Mouse (Mus musculus) hindbrain, embryonic 14.5 days (tissue): ENCODE measurements around the gene Dis3l2. TPM values are rescaled to one million over a fixed set of nuclear protein-coding genes. Genes with fewer than 3 reads are reported as not detected.

Experiments used
- ATAC-seq: fragments of 200-750 bp; cut with Nextera tagmentation; 2 replicates; pipeline ENCODE4 v1.8.0; 2017; ENCODE audit warnings: moderate number of reproducible peaks, mild to moderate bottlenecking, moderate TSS enrichment, moderate library complexity; ENCODE audit not compliant: low FRiP score
- DNase-seq: peaks from one replicate; pipeline ENCODE4 v3.0.0-alpha.2; 2015; ENCODE audit warnings: low spot score
- H3K27ac ChIP-seq: fragments of 300-500 bp; sonication (generic); 2 replicates; pipeline ENCODE4 v1.5.1; 2014; ENCODE audit warnings: mild to moderate bottlenecking, moderate library complexity
- H3K27me3 ChIP-seq: fragments of 300-500 bp; sonication (generic); 2 replicates; pipeline ENCODE4 v1.6.1; 2014; ENCODE audit warnings: mild to moderate bottlenecking, low read length, mixed read lengths; ENCODE audit not compliant: control insufficient read depth, insufficient read depth
- H3K36me3 ChIP-seq: fragments of 300-500 bp; sonication (generic); replicated peaks from 2 replicates; pipeline ENCODE4 v1.6.1; 2014; ENCODE audit not compliant: control insufficient read depth, insufficient read depth
- H3K4me1 ChIP-seq: fragments of 300-500 bp; sonication (generic); replicated peaks from 2 replicates; pipeline ENCODE4 v1.6.1; 2014; ENCODE audit warnings: antibody characterized with exemption, low read length, mixed read lengths; ENCODE audit not compliant: control insufficient read depth, insufficient read depth
- H3K4me2 ChIP-seq: fragments of 300-500 bp; sonication (generic); replicated peaks from 2 replicates; pipeline ENCODE4 v1.6.1; 2014; ENCODE audit warnings: mild to moderate bottlenecking, moderate library complexity
- H3K4me3 ChIP-seq: fragments of 300-500 bp; sonication (generic); replicated peaks from 2 replicates; pipeline ENCODE4 v1.5.1; 2014; ENCODE audit warnings: mild to moderate bottlenecking, low read length
- H3K9ac ChIP-seq: fragments of 300-500 bp; sonication (generic); 2 replicates; pipeline ENCODE4 v1.6.1; 2014
- H3K9me3 ChIP-seq: fragments of 300-500 bp; sonication (generic); 2 replicates; pipeline ENCODE4 v1.6.1; 2016; ENCODE audit warnings: low read length; ENCODE audit not compliant: control insufficient read depth
- WGBS: fragments of 180-500 bp; shearing (Covaris S2); extraction: QIAGEN DNeasy Blood & Tissue Kit; methylation state at CpG from one replicate; pipeline ENCODE4 v1.1.7; 2014; 5-methylcytosine and 5-hydroxymethylcytosine counted together
- polyA plus RNA-seq: library from polyadenylated mRNA; unstranded; fragments of >200 nt; fragmentation: Nextera tagmentation; extraction: Ambion mirVana; gene quantifications from 2 replicates; pipeline ENCODE4 v1.2.1, GENCODE M21; 2014

Dis3l2 gene
- polyA plus RNA-seq, 1 experiment from 2014 or later = 38.9 TPM

DNA sequence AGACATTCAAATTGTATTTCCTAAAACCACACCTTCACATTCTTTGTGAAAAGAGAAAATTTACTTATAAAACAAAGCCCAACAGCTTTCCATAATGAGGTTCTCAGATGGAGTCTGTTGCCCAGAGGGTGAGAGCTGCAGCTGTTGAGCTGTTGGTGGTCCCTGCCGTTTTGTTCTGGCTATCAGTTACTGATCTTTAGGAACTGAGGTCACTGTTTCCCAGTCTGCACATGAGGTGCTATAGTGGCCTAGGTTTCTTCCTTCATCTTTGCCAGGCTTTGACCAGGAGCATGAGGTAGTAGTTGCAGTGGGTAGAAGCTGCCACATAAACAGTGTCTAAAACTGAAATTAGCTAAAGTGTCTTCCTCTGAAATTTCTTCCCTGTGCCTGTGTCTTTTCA is 155.8 kb downstream of the Dis3l2 start:
- Histone ChIP-seq H3K27ac (no peak overlapping the region), H3K27me3 (no peaks in the 10 kb centered on the region), H3K4me1 (no peaks in the 10 kb centered on the region), H3K36me3 (peaks cover 24% of the 10 kb centered on the region), H3K9me3 (no peaks in the 10 kb centered on the region), H3K9ac (no peak overlapping the region), H3K4me2 (no peak overlapping the region), H3K4me3 (no peak overlapping the region)
- DNase-seq (no peak), ATAC-seq (no peak)
- 61% methylated on average over 1 of the region's 1 CpGs for WGBS

DNA sequence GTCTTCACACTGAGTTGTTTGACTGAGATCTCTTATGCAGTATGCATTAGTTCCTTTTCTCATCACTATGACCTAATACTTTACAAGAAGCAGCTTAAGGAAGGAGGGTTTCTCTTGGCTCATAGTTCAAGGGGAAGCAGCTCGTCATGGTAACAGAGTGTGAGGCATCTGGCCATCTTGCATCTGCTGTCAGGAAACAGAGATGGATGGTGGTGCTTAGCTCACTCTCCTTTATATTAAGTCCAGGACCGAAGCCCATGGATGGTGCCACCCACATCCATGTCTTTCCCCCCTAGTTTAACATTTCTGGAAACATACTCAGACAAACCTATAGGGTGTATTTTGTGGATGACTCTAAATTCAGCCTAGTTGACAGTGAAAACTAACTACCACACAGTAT is 170.1 kb downstream of the Dis3l2 start:
- no peak for ATAC-seq
- H3K4me1 ChIP-seq = no peaks in the 10 kb centered on the region
- H3K27me3 ChIP-seq = no peaks in the 10 kb centered on the region
- 42% methylated on average over 2 of the region's 2 CpGs for WGBS
- no peak overlapping the region for H3K9ac ChIP-seq
- H3K9me3 ChIP-seq = no peaks in the 10 kb centered on the region
- no peak overlapping the region for H3K27ac ChIP-seq
- H3K4me2 ChIP-seq = no peak overlapping the region
- DNase-seq = peak; percentile 31
- H3K36me3 ChIP-seq = peaks cover 17% of the 10 kb centered on the region
- no peak overlapping the region for H3K4me3 ChIP-seq

DNA sequence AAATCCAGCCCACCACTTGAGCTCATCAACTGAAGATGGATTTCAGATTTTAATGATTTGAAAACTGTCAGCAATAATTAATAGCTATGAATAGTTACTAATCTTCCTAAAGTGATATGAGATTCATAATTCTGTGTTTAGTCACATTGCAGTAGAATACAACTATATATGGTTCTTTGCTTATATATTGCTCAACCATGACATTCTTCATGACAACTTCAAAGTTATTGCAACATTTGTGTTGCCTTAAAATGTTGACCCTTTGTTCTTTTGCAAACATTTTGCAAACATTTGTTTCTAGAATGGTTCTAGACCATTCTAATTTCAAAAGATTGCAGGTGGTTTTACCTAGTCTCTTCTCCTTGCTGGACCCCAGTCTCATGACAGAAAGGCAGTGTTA is 175.1 kb downstream of the Dis3l2 start:
- no peak overlapping the region for H3K27ac ChIP-seq
- no peak overlapping the region for H3K4me3 ChIP-seq
- H3K4me1 ChIP-seq = no peaks in the 10 kb centered on the region
- no peaks in the 10 kb centered on the region for H3K9me3 ChIP-seq
- no peak for DNase-seq
- no peak for ATAC-seq
- H3K4me2 ChIP-seq = no peak overlapping the region
- peaks cover 18% of the 10 kb centered on the region for H3K36me3 ChIP-seq
- no peak overlapping the region for H3K9ac ChIP-seq
- H3K27me3 ChIP-seq = no peaks in the 10 kb centered on the region

DNA sequence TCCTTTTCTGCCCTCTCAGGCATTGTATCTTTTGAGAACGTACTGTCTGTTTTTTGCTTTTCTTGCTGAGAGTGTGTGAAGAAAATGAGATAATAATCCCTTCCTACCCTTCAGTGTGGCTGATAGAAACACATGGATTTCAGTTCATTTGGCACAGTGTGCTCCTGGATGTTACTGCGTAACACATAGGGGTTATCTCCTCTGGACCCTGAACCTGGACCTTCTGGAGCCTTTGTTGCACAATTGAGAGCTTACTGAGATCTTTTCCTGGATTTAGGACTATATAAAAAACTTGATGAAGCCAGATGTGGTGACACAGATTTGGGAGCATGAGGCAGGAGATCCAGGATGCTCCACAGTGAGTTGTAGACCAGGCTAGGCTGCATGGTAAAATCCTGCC is 175.9 kb downstream of the Dis3l2 start:
- Histone ChIP-seq H3K27me3 (no peaks in the 10 kb centered on the region), H3K36me3 (peaks cover 18% of the 10 kb centered on the region), H3K9me3 (no peaks in the 10 kb centered on the region), H3K27ac (no peak overlapping the region), H3K4me3 (no peak overlapping the region), H3K9ac (no peak overlapping the region), H3K4me2 (no peak overlapping the region), H3K4me1 (no peaks in the 10 kb centered on the region)
- ATAC-seq (no peak), DNase-seq (no peak)
- 97% methylated on average over 2 of the region's 2 CpGs for WGBS

DNA sequence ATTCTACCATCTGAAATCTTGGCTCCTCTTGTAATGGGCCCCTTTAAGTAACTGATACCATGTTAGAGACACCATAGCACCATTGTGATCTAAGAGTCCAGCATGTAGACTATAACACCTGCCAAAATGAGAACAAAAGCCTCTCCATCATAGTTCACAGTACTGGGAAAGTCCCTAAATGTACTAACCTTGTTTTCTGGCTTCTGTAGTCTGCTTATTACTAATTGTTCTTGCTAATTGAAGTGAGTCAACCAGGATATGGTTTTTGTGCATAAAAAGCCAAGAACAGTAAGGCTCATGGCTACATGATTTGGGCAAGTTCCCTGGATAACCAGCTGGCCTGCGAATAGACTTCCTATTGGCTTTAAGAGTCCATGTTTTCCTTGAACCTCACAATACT is 183.5 kb downstream of the Dis3l2 start:
- no peak overlapping the region for H3K27ac ChIP-seq
- H3K9ac ChIP-seq = no peak overlapping the region
- ATAC-seq (no peak), DNase-seq (no peak)
- WGBS = 90% methylated on average over 1 of the region's 1 CpGs
- H3K4me1 ChIP-seq = no peaks in the 10 kb centered on the region
- no peak overlapping the region for H3K4me3 ChIP-seq
- no peaks in the 10 kb centered on the region for H3K9me3 ChIP-seq
- no peaks in the 10 kb centered on the region for H3K27me3 ChIP-seq
- no peak overlapping the region for H3K4me2 ChIP-seq
- H3K36me3 ChIP-seq = no peaks in the 10 kb centered on the region

DNA sequence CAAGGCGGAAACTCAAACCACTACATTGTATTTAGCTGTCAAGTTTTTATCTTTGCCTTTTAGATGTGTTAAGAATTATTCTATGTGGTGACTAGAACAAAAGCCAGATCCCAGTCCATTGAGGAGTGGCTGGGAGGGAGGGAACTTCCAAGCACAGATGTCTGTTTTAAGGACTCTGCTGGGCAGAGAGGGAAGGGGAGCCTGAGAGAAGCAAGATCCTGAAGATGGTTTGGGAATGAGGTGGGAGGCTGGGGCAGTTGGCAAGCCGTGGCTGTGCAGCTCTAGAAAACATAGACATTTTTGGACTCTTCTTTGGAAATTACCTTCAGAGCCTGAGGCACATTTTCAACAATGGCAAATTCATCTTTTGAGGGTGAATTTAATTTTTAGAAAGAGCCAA is 208.9 kb downstream of the Dis3l2 start:
- Histone ChIP-seq H3K4me2 (no peak overlapping the region), H3K4me1 (no peaks in the 10 kb centered on the region), H3K27me3 (no peaks in the 10 kb centered on the region), H3K4me3 (no peak overlapping the region), H3K9ac (no peak overlapping the region), H3K36me3 (no peaks in the 10 kb centered on the region), H3K9me3 (no peaks in the 10 kb centered on the region), H3K27ac (no peak overlapping the region)
- ATAC-seq (no peak), DNase-seq (no peak)
- 81% methylated on average over 2 of the region's 2 CpGs for WGBS

DNA sequence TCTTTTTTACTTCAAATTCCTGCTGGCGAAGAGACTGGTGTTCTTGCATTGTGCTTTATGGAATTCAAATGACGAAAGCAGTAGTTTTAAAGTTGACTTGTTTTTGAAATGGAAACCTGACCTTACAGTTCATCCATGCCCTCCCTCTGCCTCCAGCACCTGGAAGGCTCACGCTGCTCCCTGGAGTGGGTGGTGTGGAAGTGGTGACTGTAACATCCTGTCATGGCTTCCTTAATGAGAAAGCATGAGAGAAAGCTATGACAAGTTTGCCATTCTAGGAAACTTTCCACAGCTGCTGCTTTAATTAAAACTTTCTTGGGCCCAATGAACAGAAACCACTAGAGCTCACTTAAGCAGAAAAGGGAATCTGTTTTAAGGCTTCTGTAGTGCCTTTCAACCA is 210.3 kb downstream of the Dis3l2 start:
- Histone ChIP-seq H3K9ac (no peak overlapping the region), H3K36me3 (no peaks in the 10 kb centered on the region), H3K4me2 (no peak overlapping the region), H3K27me3 (no peaks in the 10 kb centered on the region), H3K27ac (no peak overlapping the region), H3K4me3 (no peak overlapping the region), H3K9me3 (no peaks in the 10 kb centered on the region), H3K4me1 (no peaks in the 10 kb centered on the region)
- ATAC-seq (no peak), DNase-seq (no peak)
- WGBS = 92% methylated on average over 3 of the region's 3 CpGs

DNA sequence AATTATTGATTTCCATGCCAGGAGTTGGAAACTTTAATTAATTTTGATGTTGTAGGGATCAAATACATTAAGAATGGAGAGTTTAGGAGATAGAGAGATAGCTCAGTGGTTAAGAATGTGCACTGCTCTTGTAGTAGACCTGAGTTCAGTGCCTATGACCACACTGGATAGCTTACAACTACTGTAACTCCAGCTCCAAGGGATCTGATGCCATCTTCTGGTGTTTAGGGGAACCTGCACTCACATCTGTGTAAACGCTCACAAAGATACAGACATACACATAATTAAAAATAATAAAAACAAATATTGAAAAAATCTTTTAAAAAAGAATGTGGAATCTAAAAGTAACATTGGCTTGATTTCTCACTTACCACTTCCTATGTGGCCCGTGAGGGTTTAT is 211.1 kb downstream of the Dis3l2 start:
- DNase-seq (no peak), ATAC-seq (no peak)
- Histone ChIP-seq H3K4me3 (no peak overlapping the region), H3K9me3 (no peaks in the 10 kb centered on the region), H3K27me3 (no peaks in the 10 kb centered on the region), H3K4me2 (no peak overlapping the region), H3K36me3 (no peaks in the 10 kb centered on the region), H3K4me1 (no peaks in the 10 kb centered on the region), H3K27ac (no peak overlapping the region), H3K9ac (no peak overlapping the region)
- WGBS = 95% methylated on average over 2 of the region's 2 CpGs

DNA sequence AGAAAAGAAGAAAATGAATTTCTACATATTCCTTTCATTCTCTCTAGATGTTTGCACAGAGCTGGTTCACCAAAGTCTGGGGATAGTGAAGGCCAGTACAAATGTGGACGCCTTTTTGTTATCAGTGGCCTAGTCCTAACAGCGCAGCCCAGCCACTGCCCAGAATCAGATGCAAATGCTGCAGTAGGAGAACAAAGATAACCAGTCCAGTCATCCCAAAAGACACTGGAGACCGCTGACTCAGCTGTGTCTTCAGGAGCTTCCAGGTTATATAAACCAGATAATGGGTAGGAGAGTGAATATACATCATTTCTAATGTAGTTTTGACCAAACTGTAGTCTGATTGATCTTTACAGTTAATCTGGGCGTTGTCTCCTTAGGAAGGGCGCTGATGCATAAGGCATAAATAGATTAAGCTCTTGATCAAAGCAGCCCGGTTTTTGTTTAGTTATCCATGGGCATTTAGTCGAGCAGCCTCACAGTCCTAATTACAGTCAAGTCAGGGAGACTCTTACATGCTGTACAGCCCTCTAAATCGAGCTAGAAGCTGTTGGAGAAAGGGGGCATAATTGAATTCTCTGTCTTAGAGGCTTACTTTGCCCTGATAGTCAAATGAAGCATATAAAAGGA is 212.9 kb downstream of the Dis3l2 start:
- no peak for DNase-seq
- Histone ChIP-seq H3K27me3 (no peaks in the 10 kb centered on the region), H3K27ac (0 out of 2 replicates have a peak overlapping the region, but pooled peaks have one; percentile 27), H3K36me3 (no peaks in the 10 kb centered on the region), H3K4me3 (no peak overlapping the region), H3K9me3 (no peaks in the 10 kb centered on the region), H3K4me1 (no peaks in the 10 kb centered on the region), H3K4me2 (no peak overlapping the region), H3K9ac (no peak overlapping the region)
- WGBS = 60% methylated on average over 8 of the region's 8 CpGs
- ATAC-seq = no peak

DNA sequence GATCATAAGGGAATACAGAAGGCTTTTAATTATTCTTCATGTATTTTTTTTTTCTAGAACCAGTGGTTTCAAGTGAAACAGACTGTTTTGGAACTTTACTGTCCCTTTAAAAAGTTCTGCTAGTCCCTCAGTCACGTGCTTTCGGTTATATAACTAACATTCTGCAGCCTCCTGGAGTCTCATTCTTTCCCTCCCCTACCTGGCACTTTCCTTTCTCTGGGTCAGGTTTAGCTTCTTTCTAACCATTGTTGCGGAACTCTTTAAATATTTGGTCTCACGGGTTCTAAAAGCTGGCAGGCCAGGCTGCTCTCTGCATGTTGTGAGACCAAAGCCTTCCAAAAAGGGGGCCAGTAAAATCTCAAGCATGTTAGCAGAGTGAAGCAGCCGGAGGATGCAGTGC is 222.2 kb downstream of the Dis3l2 start:
- Histone ChIP-seq H3K27ac (no peak overlapping the region), H3K4me1 (no peaks in the 10 kb centered on the region), H3K4me3 (no peak overlapping the region), H3K4me2 (no peak overlapping the region), H3K27me3 (no peaks in the 10 kb centered on the region), H3K9me3 (no peaks in the 10 kb centered on the region), H3K36me3 (no peaks in the 10 kb centered on the region), H3K9ac (no peak overlapping the region)
- WGBS = 77% methylated on average over 5 of the region's 5 CpGs
- ATAC-seq = no peak
- no peak for DNase-seq
